Mouse (Mus musculus): Measurements from ENCODE around the gene Tmc4. TPM values are rescaled to one million over a fixed set of nuclear protein-coding genes. Genes with fewer than 3 reads are reported as not detected.
"Not testable (repeated sequence)": the region's sequence is repeated elsewhere in the genome, so short reads cannot be mapped to it uniquely, and the experiment has no call there.

Tmc4 gene
- total RNA-seq (2021) = 10 to 100 TPM in 1 of 2 experiments, 1 to 10 TPM in 1; 2.4 to 11.0 TPM

GRCm38 (mm10) chr7:3677342-3677741 lies at the start of gene Tmc4:
Gene Tmc4, minus strand, starts transcription at chr7:3677553.
- DNase-seq (ENCODE audit: low spot score in 2 of 2) = no peak
- intact Hi-C loops (cut with DNase I) = loop anchor here (10.0 kb wide), 2 partner anchors 747 to 797 kb away; no protein-coding TSS in a partner anchor

GRCm38 (mm10) chr7:3725459-3725858 lies 48.1 kb upstream of the Tmc4 start:
- intact Hi-C loops (cut with DNase I); DNase-seq (ENCODE audit: low spot score in 2 of 2): not testable (repeated sequence)

- intact Hi-C loops (cut with DNase I); DNase-seq (ENCODE audit: low spot score in 2 of 2): not testable (repeated sequence)
Observed at GRCm38 (mm10) chr7:3720268-3720667, 42.9 kb upstream of the Tmc4 start, which contains the start of gene Pirb. Gene Pirb, minus strand, starts transcription at chr7:3720391.

GRCm38 (mm10) chr7:3715249-3715648 lies 37.9 kb upstream of the Tmc4 start:
- DNase-seq (ENCODE audit: low spot score in 2 of 2) = no peak
- intact Hi-C loops (cut with DNase I) = no loop called here

GRCm38 (mm10) chr7:3712264-3712942 lies 35.0 kb upstream of the Tmc4 start:
- intact Hi-C loops (cut with DNase I) = no loop called here
- DNase-seq (ENCODE audit: low spot score in 2 of 2) = no peak

GRCm38 (mm10) chr7:3709000-3709399 lies 31.6 kb upstream of the Tmc4 start:
- intact Hi-C loops (cut with DNase I) = no loop called here

GRCm38 (mm10) chr7:3708447-3708980 lies 31.2 kb upstream of the Tmc4 start:
- intact Hi-C loops (cut with DNase I); DNase-seq (ENCODE audit: low spot score in 2 of 2): not testable (repeated sequence)

More at GRCm38 (mm10) chr7:3709000-3709399, 31.6 kb upstream of the Tmc4 start:
- DNase-seq (ENCODE audit: low spot score in 2 of 2) = no peak

GRCm38 (mm10) chr7:3707568-3708413 lies 30.4 kb upstream of the Tmc4 start:
- intact Hi-C loops (cut with DNase I) = no loop called here
- DNase-seq (ENCODE audit: low spot score in 2 of 2) = no peak

GRCm38 (mm10) chr7:3707027-3707426 lies 29.7 kb upstream of the Tmc4 start:
- intact Hi-C loops (cut with DNase I) = no loop called here
- DNase-seq (ENCODE audit: low spot score in 2 of 2) = no peak

GRCm38 (mm10) chr7:3706343-3706934 lies 29.1 kb upstream of the Tmc4 start:
- intact Hi-C loops (cut with DNase I) = no loop called here
- DNase-seq (ENCODE audit: low spot score in 2 of 2) = no peak

GRCm38 (mm10) chr7:3705911-3706310 lies 28.6 kb upstream of the Tmc4 start:
- no peak for DNase-seq (ENCODE audit: low spot score in 2 of 2)
- intact Hi-C loops (cut with DNase I) = no loop called here

GRCm38 (mm10) chr7:3705461-3705860 lies 28.1 kb upstream of the Tmc4 start:
- intact Hi-C loops (cut with DNase I); DNase-seq (ENCODE audit: low spot score in 2 of 2): not testable (repeated sequence)

- DNase-seq (ENCODE audit: low spot score in 2 of 2) = no peak
- intact Hi-C loops (cut with DNase I) = no loop called here
Observed at GRCm38 (mm10) chr7:3704475-3704874, 27.1 kb upstream of the Tmc4 start.

GRCm38 (mm10) chr7:3703879-3704441 lies 26.6 kb upstream of the Tmc4 start, which contains the start of gene Rps9:
Gene Rps9, plus strand, starts transcription at chr7:3703993.
- DNase-seq (ENCODE audit: low spot score in 2 of 2) = peak; percentile 93 to 98
- intact Hi-C loops (cut with DNase I) = no loop called here

- intact Hi-C loops (cut with DNase I) = no loop called here
- no peak for DNase-seq (ENCODE audit: low spot score in 2 of 2)
Observed at GRCm38 (mm10) chr7:3703148-3703878, 26.0 kb upstream of the Tmc4 start.

GRCm38 (mm10) chr7:3698471-3698870 lies 21.1 kb upstream of the Tmc4 start:
- no peak for DNase-seq (ENCODE audit: low spot score in 2 of 2)
- intact Hi-C loops (cut with DNase I) = loop anchor here (10.0 kb wide), 2 partner anchors 446 to 1366 kb away; partner anchors contain the start of gene U2af2

GRCm38 (mm10) chr7:3694949-3695305 lies 17.6 kb upstream of the Tmc4 start:
- not testable (repeated sequence) for DNase-seq (ENCODE audit: low spot score in 2 of 2)
- intact Hi-C loops (cut with DNase I) = loop anchor here (10.0 kb wide), 2 partner anchors 450 to 1370 kb away; partner anchors contain the start of gene U2af2

- peak; percentile 45 to 54 for DNase-seq (ENCODE audit: low spot score in 2 of 2)
- intact Hi-C loops (cut with DNase I) = loop anchor here (10.0 kb wide), 2 partner anchors 450 to 1370 kb away; partner anchors contain the start of gene U2af2
Observed at GRCm38 (mm10) chr7:3694076-3694948, 17.0 kb upstream of the Tmc4 start.

All from left cerebral cortex, postnatal 36 days (tissue).